Mouse (Mus musculus) ES-Bruce4 (cell line): Measurements from ENCODE around the gene Suz12. TPM values are rescaled to one million over a fixed set of nuclear protein-coding genes. Genes with fewer than 3 reads are reported as not detected.

Source experiments
- H3K27ac ChIP-seq: 2 replicates; pipeline ENCODE4 v1.5.1; 2012; ENCODE audit warnings: low read length, inconsistent platforms; ENCODE audit not compliant: insufficient read depth
- H3K27me3 ChIP-seq: 2 replicates; pipeline ENCODE4 v1.6.1; 2012; ENCODE audit warnings: mild to moderate bottlenecking, low read length, inconsistent platforms; ENCODE audit not compliant: control insufficient read depth, poor library complexity, insufficient read depth, severe bottlenecking
- H3K36me3 ChIP-seq: 2 replicates; pipeline ENCODE4 v1.6.1; 2012; ENCODE audit warnings: inconsistent platforms, mild to moderate bottlenecking, low read length, moderate library complexity; ENCODE audit not compliant: control insufficient read depth, poor library complexity, insufficient read depth, severe bottlenecking
- H3K4me1 ChIP-seq: one replicate; pipeline ENCODE4 v1.8.1; 2011; ENCODE audit warnings: low read length; ENCODE audit not compliant: control insufficient read depth, insufficient read depth
- H3K4me3 ChIP-seq: 2 replicates; pipeline ENCODE4 v1.5.1; 2011; ENCODE audit warnings: low read depth, mild to moderate bottlenecking, low read length
- H3K9ac ChIP-seq: 2 replicates; pipeline ENCODE4 v1.6.1; 2012; ENCODE audit warnings: low read depth, mild to moderate bottlenecking, inconsistent platforms; ENCODE audit not compliant: poor library complexity, severe bottlenecking
- H3K9me3 ChIP-seq: replicated peaks from 2 replicates; pipeline ENCODE4 v1.6.1; 2012; ENCODE audit warnings: mild to moderate bottlenecking, low read length, inconsistent platforms; ENCODE audit not compliant: control insufficient read depth, poor library complexity, insufficient read depth, severe bottlenecking
- CTCF ChIP-seq: IDR thresholded peaks from one replicate; pipeline ENCODE4 v1.8.1; 2011; ENCODE audit warnings: low read depth, low read length
- EP300 ChIP-seq: IDR thresholded peaks from 2 replicates; pipeline ENCODE4 v1.6.1; 2011; ENCODE audit warnings: low read depth, low read length; ENCODE audit not compliant: insufficient read depth
- POLR2A ChIP-seq: IDR thresholded peaks from one replicate; pipeline ENCODE4 v1.8.1; 2011; ENCODE audit warnings: low read length; ENCODE audit not compliant: insufficient read depth
- polyA plus RNA-seq: library from polyadenylated mRNA; stranded (reverse); fragments of >200 nt; gene quantifications from 2 replicates; pipeline ENCODE4 v1.2.4, GENCODE M21; 2011; ENCODE audit warnings: low read depth; ENCODE audit not compliant: missing spikeins, insufficient read depth, insufficient read length

Gene Suz12
- polyA plus RNA-seq, 1 experiment, result 235 TPM

DNA sequence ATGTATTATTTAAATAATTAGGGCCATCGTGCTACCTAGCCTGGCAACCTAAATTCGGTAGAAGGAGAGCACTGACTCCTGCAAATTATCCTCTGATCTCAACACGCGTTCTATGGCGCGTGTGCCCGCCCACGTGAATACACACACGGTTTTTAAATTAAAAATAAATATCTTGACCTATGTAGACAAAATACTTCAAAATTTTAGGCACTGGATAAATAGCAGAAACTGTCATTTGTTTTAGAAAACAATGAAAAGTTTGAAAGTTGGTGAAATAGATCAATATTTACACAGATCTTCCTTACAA is 30.1 kb upstream of the Suz12 start:
- H3K9ac ChIP-seq, result peak overlapping the region; percentile 81
- TF ChIP-seq EP300, result no peak
- H3K27ac ChIP-seq, result 0 out of 2 replicates have a peak overlapping the region, but pooled peaks have one; percentile 26
- peak overlapping the region; percentile 87 for H3K4me3 ChIP-seq
- peaks cover 24% of the 10 kb centered on the region for H3K36me3 ChIP-seq
- H3K4me1 ChIP-seq, result no peaks in the 10 kb centered on the region
- no peaks in the 10 kb centered on the region for H3K9me3 ChIP-seq
- H3K27me3 ChIP-seq, result no peaks in the 10 kb centered on the region

GRCm38 (mm10) chr11:79963212-79963974 is 29.5 kb upstream of the Suz12 start:
- no peak for TF ChIP-seq POLR2A
- TF ChIP-seq EP300, result no peak
- no peak for TF ChIP-seq CTCF
- H3K36me3 ChIP-seq, result peaks cover 18% of the 10 kb centered on the region
- no peak overlapping the region for H3K4me3 ChIP-seq
- no peaks in the 10 kb centered on the region for H3K27me3 ChIP-seq
- H3K9ac ChIP-seq, result no peak overlapping the region
- no peaks in the 10 kb centered on the region for H3K9me3 ChIP-seq
- H3K27ac ChIP-seq, result no peak overlapping the region
- H3K4me1 ChIP-seq, result no peaks in the 10 kb centered on the region

- H3K4me1 ChIP-seq, result no peaks in the 10 kb centered on the region
These were observed 27.0 kb upstream of the Suz12 start for GRCm38 (mm10) chr11:79965896-79966295.

DNA sequence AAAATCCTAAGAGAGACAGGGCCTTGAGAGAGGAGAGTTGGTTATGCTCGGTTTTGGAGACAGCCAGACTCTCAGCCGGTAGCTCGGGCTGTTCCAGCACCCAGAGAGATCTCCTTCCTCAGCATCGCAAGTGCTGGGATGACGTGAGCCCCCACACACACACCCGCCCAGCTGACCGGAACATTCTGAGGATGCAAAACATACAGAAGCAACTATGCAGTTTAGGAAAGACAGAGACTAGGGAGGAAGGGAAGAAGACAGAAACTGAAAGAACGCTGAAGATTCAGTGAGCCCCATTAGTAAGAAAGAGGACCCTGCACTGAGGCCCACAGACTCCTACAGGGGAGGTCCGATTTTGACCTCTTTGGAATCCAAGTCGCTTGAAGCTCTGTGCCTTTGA is 25.2 kb upstream of the Suz12 start:
- Histone ChIP-seq H3K9me3 (no peaks in the 10 kb centered on the region), H3K4me3 (no peak overlapping the region), H3K4me1 (no peaks in the 10 kb centered on the region), H3K27me3 (no peaks in the 10 kb centered on the region), H3K27ac (no peak overlapping the region), H3K9ac (peak overlapping the region; percentile 59), H3K36me3 (no peaks in the 10 kb centered on the region)
- TF ChIP-seq EP300 (no peak), CTCF (no peak), POLR2A (no peak)

More at GRCm38 (mm10) chr11:79965896-79966295, 27.0 kb upstream of the Suz12 start:
- Histone ChIP-seq H3K36me3 (no peaks in the 10 kb centered on the region), H3K27ac (no peak overlapping the region), H3K4me3 (no peak overlapping the region), H3K9ac (no peak overlapping the region; the same call in 1 of the 2 replicates), H3K9me3 (no peaks in the 10 kb centered on the region), H3K27me3 (no peaks in the 10 kb centered on the region)
- TF ChIP-seq CTCF, result no peak

DNA sequence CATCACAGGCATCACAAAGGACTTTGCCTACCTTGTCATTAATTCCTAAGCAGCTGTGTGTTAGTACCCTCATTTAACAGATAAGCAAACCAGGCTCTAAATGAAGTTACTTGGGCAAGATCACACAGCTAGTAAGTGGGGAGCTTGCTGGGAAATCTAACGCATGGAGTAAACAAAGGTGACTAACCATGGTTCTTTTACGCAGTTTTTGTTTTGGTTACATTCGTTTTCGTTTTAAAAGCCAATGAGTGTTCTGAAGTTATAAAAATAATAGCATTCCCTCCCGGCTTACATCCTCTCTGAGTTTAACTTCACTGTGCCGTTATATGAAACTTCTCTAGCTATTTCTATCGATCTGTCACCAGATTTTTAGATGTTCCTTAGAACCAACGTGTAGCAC is 19.8 kb upstream of the Suz12 start:
- Histone ChIP-seq H3K36me3 (no peaks in the 10 kb centered on the region), H3K9me3 (peaks cover 9% of the 10 kb centered on the region), H3K27ac (peak overlapping the region; percentile 77), H3K4me1 (no peaks in the 10 kb centered on the region), H3K27me3 (no peaks in the 10 kb centered on the region), H3K9ac (peak overlapping the region; percentile 79), H3K4me3 (no peak overlapping the region)
- no peak for TF ChIP-seq POLR2A
- no peak for TF ChIP-seq CTCF
- no peak for TF ChIP-seq EP300

DNA sequence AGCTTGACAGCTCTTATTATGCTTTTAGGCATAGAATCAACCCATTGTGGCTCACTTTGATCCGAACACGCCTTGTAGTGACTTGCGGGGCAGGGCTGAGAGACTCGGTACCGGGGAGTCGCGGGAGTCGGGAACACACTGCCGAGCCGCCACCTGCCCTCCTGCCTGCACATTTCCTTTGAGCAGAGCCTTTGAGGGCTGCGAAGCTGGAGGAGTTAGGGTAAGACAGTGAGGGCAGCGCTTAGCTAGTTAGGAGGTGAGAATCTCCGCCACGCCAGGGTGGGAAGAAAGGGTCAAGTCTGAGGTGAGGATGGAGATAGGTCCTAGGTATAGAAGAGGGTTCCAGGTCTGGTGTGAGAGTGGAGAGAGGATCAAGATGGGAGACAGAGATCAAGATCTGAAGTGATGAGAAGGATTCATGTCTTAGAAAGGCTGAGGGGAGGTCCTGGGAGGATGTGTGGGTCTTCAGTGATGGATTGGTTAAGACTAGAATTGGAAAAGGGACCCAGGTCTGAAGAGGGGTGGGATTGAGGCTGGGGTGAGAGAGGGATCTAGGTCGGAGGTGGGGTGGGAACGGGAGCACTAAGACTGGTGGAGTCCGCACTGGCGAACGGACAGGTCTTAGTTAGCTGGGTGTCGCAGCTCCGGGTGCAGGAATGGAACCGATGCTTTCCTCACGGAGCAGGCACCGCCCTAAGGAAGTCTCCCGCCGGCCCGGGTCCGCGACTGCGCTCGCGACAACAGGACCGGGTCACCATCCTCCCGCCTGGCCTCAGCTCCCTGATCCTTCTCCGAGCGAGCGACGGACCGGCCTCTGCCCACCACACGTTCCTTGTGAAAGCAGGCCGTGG is 19.1 kb upstream of the Suz12 start:
- Histone ChIP-seq H3K9ac (peak overlapping the region; percentile 79), H3K36me3 (no peaks in the 10 kb centered on the region), H3K9me3 (peaks cover 15% of the 10 kb centered on the region), H3K27ac (peak overlapping the region; percentile 44), H3K4me3 (peak overlapping the region; percentile 60), H3K27me3 (no peaks in the 10 kb centered on the region), H3K4me1 (no peaks in the 10 kb centered on the region)
- TF ChIP-seq CTCF (no peak), POLR2A (no peak), EP300 (no peak)
